Mouse (Mus musculus): Measurements from ENCODE around the gene Lpcat2b.

The Lpcat2b gene

DNA sequence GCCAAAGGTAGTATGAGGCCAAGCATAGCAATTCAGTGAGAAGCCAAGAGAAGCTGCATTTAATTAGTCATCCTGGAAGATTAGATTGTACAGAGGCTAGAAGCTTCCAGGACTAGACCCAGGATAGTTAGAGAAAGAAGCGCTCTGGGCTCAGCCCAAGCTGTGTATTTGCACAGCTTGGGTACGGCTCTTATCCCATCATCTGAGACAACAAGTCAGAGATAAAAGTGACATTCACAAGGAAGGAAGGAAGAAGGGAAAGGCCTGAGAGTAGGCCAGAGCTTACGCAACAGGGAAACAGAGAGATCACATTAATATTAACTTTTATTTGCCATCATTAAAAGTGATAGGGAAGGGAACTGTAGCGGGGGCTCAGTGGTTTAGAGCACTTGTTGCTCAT, 16.6 kb downstream of the Lpcat2b start:
- DNase-seq (ENCODE audit: low spot score in 2 of 2) = no peak

DNA sequence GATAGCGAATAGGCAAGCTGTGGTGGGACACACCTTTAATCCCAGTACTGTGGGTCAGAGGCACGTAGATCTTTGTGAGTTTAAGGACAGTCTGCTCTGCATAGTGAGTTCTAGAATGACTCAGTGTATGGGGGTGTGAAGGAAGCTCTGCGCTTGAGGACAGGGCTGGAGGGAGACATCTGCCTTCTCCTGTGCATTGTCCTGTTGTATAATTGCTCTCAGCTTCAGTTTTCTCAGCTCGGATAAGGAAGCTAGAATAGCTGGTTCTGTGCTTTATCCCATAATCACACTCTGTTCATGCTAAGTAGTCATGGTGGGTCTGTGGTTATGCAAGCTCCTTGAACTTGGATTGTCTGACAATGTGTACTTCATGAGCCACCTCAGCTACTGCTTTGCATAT, 17.4 kb downstream of the Lpcat2b start:
- peak; percentile 47 to 54 for DNase-seq (ENCODE audit: low spot score in 2 of 2)

DNA sequence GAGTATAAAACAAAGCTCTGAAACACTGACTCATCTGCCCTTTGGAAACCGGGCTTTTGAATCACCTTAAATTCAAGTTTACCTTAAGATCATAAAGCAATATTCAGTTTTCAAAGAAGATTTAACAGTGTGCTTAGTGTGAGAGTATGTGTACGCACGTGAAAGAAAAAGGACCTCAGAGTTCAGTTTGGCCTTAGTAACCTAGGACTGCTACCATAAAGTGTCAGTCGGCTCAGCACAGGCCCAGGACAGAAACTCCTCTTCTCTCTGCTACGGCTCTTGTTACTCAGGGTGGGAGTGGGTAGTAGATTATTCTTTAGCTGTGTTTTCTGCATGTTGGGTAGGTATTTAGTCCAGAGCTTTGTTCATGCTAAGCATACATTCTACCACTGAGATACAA, 18.3 kb downstream of the Lpcat2b start:
- no peak for DNase-seq (ENCODE audit: low spot score in 2 of 2)

DNA sequence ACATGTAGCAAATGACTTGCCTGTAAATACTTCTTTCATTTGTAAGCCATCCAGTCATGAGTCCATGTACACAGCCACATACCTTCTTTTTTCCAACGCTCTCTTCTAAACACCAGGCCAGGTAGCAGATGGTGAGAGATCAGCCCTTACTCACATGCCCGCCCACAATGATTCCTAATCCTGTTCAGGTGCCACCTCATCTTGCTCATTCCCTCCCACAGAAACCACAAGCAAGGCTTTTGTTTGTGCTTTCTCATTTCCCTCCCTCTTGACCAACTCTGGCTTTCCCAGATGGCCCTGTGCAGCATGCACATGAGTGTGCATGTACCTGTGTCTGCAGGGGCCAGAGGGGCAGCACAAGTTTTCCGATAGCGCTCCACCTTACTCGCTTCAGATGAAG, 18.9 kb downstream of the Lpcat2b start:
- peak in 1 of 2 experiments; percentile 78 for DNase-seq (ENCODE audit: low spot score in 2 of 2)

DNA sequence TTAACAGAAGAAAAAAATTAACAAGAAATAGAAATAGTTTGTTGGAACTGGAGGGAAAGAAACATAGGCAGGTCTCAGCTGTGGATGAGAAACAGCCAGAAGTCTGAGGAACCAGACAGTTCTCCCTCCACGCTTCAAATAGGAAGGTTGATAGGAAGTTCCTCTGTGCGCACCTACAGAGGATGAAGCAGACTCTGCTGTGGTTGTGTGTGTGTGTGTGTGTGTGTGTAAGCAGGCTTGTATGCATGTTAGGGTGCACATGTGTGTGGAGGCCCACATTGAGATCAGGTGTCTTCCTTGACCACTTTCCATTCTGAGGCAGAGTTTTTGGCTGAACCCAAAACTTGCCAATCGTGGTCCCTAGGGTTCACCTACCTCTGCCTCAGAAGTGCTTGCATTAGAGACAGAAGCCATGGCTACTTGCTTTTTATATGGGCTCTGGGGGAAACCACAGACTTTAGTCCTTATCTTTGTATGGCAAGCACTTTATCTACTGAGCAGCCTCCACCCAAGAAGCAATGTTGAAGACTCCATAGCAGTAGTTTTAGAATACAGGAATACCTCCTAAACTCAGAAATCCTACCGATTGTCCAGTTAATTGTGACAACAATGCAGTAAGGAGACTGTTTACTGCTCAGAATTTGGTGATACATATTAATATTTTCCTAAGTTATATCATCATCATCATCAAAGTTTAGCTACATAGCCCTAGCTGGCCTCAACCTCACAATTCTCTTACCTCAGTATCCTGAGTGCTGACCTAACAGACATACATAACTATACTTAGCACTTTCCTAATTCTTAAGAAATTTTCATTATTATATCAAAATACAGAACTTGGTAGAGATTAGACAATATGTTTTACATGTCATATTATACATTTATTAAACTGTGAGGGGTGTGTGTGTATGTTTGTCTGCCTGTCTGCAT, 31.1 kb downstream of the Lpcat2b start:
- no peak for DNase-seq (ENCODE audit: low spot score in 2 of 2)

DNA sequence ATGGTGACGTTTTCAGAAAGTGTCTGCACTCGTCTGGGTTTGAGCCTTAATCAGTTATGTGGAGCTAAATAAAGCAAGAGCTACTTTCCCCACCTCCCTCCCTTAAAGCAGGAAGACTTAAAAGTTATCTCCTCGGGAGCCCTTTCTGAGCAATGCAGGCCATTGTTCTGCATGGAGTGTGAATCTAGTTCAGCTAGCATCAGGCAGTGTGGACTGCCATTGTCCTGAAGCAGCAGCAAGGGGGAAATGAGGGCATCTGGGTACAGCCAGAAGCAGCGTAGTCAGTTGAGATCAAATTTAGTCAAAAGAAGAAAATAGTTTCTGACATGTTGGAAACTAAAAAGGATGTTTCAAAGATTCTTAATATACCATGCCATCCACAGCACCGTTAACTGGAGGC, 35.2 kb downstream of the Lpcat2b start:
- no peak for DNase-seq (ENCODE audit: low spot score in 2 of 2)

DNA sequence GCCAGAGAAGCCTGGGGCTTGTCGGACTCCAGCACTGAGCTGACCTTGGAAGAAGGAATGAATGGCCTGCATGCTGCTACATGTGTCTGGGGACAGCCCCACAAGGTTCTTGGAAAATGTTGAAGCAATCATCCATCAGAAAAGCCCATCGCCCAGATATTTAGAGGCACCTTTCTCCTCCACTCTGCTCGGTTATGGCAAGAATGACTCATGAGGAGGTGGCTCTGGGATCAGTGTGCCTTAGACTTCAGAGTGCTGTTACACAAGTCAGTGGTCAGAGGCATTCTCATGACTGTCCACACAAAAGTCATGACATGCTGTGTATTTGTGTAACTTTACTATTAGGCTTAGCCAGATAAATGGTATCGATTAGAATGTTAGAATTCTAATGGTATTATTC, 35.7 kb downstream of the Lpcat2b start:
- DNase-seq (ENCODE audit: low spot score in 2 of 2) = no peak

DNA sequence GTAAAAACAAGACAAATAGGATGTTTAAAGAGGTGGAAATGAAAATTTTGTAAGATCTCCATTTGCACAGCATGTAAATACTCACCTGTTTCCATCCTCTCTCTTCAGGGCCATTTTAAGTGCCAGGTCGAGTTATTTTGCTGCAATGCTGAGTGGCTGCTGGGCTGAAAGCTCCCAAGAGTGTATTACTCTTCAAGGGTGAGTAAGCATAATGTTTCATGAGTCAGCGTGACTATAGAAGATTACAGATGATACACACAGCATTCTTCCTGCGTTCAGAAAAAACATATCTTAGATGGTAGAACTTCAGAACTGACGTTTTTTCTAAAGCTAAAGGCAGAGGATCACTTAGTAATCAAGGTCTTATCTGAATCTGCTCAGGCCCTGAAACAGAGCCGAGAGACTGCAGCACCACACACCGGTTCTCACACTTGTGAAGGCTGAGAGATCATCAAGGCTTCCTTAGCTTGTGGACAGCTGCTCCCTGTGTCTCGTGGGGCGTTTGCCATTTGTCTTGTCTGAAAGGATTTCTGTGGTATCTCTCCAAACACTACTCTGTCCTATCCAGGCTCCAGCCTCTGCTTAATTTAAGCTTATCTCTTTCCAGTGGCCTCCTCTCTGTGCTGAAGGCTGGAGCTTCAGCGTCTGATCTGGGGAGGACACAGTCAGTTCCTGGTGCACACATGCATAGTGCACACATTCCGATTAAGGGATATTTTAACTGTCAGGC, 39.4 kb downstream of the Lpcat2b start:
- no peak for DNase-seq (ENCODE audit: low spot score in 2 of 2)

DNA sequence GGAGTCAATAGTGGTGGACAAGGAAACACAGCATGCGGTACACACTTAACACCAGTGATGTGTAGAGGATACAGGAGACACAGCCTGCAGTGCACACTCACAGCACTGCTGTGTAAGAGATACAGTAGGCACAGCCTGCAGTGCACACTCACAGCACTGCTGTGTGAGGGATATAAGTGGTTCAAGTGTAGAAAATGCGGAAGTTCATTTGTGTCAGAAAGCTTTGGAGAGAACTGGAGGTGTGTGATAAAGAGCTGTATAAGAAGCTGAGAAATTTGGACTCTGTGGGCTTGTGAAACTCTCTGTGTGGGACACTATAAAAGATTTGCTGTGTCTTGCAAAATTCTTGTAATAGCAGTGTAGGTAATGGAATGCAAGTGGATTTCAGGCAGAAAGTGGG, 48.8 kb downstream of the Lpcat2b start:
- DNase-seq (ENCODE audit: low spot score in 2 of 2) = no peak
